Mouse (Mus musculus) CD4-positive helper T cell, adult 2 months (primary cell): ENCODE results near the gene Gm15107.
"Not testable (repeated sequence)": the region's sequence is repeated elsewhere in the genome, so short reads cannot be mapped to it uniquely, and the experiment has no call there.

ENCODE experiments used
- DNase-seq: peaks from one replicate; pipeline ENCODE4 v3.0.0-alpha.2; 2012; ENCODE audit warnings: low read depth, missing footprints, low spot score

Gm15107 gene

DNA sequence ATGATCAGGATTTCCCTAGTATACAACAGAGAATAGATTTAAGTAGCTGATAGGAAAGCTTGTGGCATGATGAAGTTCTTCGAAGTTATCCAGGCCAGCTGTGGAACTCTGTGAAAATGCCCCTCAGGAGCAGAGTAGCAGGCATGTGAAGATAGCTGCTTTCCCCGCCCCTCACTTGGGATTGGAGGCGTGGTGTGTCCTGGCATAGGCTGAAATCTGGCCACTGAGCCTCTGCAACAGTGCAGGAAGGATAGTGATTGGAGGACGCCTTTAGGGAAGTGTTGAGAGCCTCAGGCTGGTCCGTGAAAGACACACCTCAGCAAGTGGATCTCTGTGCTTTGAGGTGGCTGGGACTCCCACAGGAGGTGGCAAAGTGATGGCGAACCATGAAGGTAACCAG lies at the start of gene Gm15107:
Gene Gm15107 (plus strand): TSS at position 301 of the 400 bp plus-strand sequence.
- DNase-seq, result not testable (repeated sequence)
